Mouse (Mus musculus): Measurements from ENCODE around the gene Megf11. TPM values are rescaled to one million over a fixed set of nuclear protein-coding genes. Genes with fewer than 3 reads are reported as not detected.

The Megf11 gene
- total and polyA plus RNA-seq, 3 experiments = 0.08 to 0.93 TPM; not detected in 1

GRCm38 (mm10) chr9:64351191-64351590, 34.2 kb upstream of the Megf11 start:
- Histone ChIP-seq H3K4me1 (ENCODE audit: control insufficient read depth in 1 of 2, insufficient read depth in 2 of 2, low read length in 2 of 2) (no peaks in the 10 kb centered on the region), H3K36me3 (ENCODE audit: control insufficient read depth in 1 of 2, insufficient read depth in 2 of 2, low read length in 2 of 2) (no peaks in the 10 kb centered on the region), H3K9me3 (replicated peaks; ENCODE audit: insufficient read depth, low read length) (no peaks in the 10 kb centered on the region), H3K27me3 (ENCODE audit: control insufficient read depth in 1 of 2, insufficient read depth in 2 of 2, low read length in 2 of 2) (peaks cover 0 to 2% of the 10 kb centered on the region in 2 experiments; a peak in 2 of 4 replicates), H3K9ac (ENCODE audit: control insufficient read depth, low read depth, low read length, poor library complexity, severe bottlenecking) (no peak overlapping the region), H3K27ac (ENCODE audit: control insufficient read depth, low read depth, low read length) (no peak overlapping the region), H3K4me3 (ENCODE audit: control insufficient read depth in 1 of 2, insufficient read depth in 1 of 2, low read depth in 2 of 2, low read length in 2 of 2) (no peak overlapping the region), H3K79me2 (ENCODE audit: control insufficient read depth, insufficient read depth, low read length, poor library complexity) (no peaks in the 10 kb centered on the region)
- DNase-seq (ENCODE audit: low read depth, low spot score) = peak; percentile 64
- TF ChIP-seq BHLHE40 (IDR thresholded peaks at IDR 0.05; ENCODE audit: borderline replicate concordance, low read depth, low read length) (no peak), RAD21 (IDR thresholded peaks at IDR 0.05; ENCODE audit: low read depth, low read length) (peak; percentile 20), CTCF (IDR thresholded peaks at IDR 0.05 in 2 of 3, conservative IDR thresholded peaks at IDR 0.05 in 1 of 3; ENCODE audit: control insufficient read depth in 1 of 3, insufficient read depth in 1 of 3, low read depth in 2 of 3, low read length in 3 of 3, poor library complexity in 1 of 3, severe bottlenecking in 1 of 3) (peak; percentile 37 to 58 (median 42)), SMC3 (IDR thresholded peaks at IDR 0.05; ENCODE audit: low read depth, low read length) (peak; percentile 43), SIN3A (IDR thresholded peaks at IDR 0.05; ENCODE audit: low read length) (no peak), TAL1 (IDR thresholded peaks at IDR 0.05; ENCODE audit: low read length) (no peak), ZC3H11A (IDR thresholded peaks at IDR 0.05; ENCODE audit: low read depth, low read length) (peak; percentile 9; the same call in 1 of the 2 replicates), NELFE (IDR thresholded peaks at IDR 0.05; ENCODE audit: low read depth, low read length) (no peak)

- H3K36me3 ChIP-seq (ENCODE audit: control insufficient read depth in 1 of 2, insufficient read depth in 2 of 2, low read length in 2 of 2) = no peaks in the 10 kb centered on the region
- H3K4me3 ChIP-seq (ENCODE audit: control insufficient read depth in 1 of 2, insufficient read depth in 1 of 2, low read depth in 2 of 2, low read length in 2 of 2) = no peak overlapping the region
- no peaks in the 10 kb centered on the region for H3K9me3 ChIP-seq (replicated peaks; ENCODE audit: insufficient read depth, low read length)
- no peak for DNase-seq (ENCODE audit: low read depth, low spot score)
- peaks cover 0 to 6% of the 10 kb centered on the region in 2 experiments; a peak in 2 of 4 replicates for H3K27me3 ChIP-seq (ENCODE audit: control insufficient read depth in 1 of 2, insufficient read depth in 2 of 2, low read length in 2 of 2)
- no peak overlapping the region for H3K27ac ChIP-seq (ENCODE audit: control insufficient read depth, low read depth, low read length)
- H3K79me2 ChIP-seq (ENCODE audit: control insufficient read depth, insufficient read depth, low read length, poor library complexity) = no peaks in the 10 kb centered on the region
- TF ChIP-seq TAL1 (IDR thresholded peaks at IDR 0.05; ENCODE audit: low read length) = no peak
- no peaks in the 10 kb centered on the region for H3K4me1 ChIP-seq (ENCODE audit: control insufficient read depth in 1 of 2, insufficient read depth in 2 of 2, low read length in 2 of 2)
- no peak overlapping the region for H3K9ac ChIP-seq (ENCODE audit: control insufficient read depth, low read depth, low read length, poor library complexity, severe bottlenecking)
These were observed 29.8 kb upstream of the Megf11 start for GRCm38 (mm10) chr9:64355627-64356026.

DNA sequence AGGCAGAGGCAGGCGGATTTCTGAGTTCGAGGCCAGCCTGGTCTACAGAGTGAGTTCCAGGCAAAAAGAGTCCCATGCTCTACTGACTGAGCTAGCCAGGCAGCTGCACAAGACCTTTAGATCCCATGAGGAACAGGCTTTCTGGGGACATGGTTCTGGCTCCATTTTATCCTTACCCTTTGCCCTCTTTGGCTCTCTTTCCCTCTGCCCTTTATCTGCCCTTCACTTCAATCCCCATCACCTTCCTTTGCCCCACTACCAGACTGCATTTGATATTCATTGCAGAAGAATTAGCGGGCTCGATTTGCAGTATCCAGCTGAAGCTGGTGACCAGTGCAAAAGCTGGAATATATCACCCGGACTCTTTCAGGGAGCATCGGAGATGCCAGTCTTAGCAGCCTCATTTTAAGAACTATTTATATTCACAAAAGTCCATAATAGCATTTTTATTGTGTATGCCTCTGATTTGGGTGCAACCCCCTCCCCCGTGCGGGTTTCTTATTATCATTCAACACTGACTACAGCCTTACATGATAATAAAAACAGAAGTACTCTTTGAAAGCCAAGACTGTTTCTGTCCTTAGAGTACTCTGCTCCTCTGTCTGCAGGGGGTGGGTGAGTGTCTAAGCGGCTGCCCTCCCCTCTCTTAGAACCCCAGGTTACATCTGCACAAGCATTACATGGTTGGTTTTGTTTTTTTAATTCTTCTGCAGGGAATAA, 24.0 kb upstream of the Megf11 start:
- H3K27me3 ChIP-seq (ENCODE audit: control insufficient read depth in 1 of 2, insufficient read depth in 2 of 2, low read length in 2 of 2) = peaks cover 0 to 2% of the 10 kb centered on the region in 2 experiments; a peak in 1 of 4 replicates
- TF ChIP-seq EP300 (IDR thresholded peaks at IDR 0.05; ENCODE audit: low read depth in 1 of 2, low read length in 2 of 2) (peak; percentile 26 to 28; a peak in 2 of 4 replicates), NRF1 (IDR thresholded peaks at IDR 0.05; ENCODE audit: insufficient read depth, low read depth, low read length, poor library complexity, severe bottlenecking) (no peak), MEF2A (IDR thresholded peaks at IDR 0.05; ENCODE audit: extremely low read depth, insufficient replicate concordance, low read depth, low read length, poor library complexity, severe bottlenecking) (no peak), SIN3A (IDR thresholded peaks at IDR 0.05; ENCODE audit: low read length) (no peak), ETS1 (IDR thresholded peaks at IDR 0.05; ENCODE audit: low read depth, low read length) (no peak), MAFK (IDR thresholded peaks at IDR 0.05; ENCODE audit: borderline replicate concordance, low read depth, low read length) (no peak), RCOR1 (IDR thresholded peaks at IDR 0.05; ENCODE audit: low read depth, low read length) (peak; percentile 31; the same call in 1 of the 2 replicates), MAX (IDR thresholded peaks at IDR 0.05; ENCODE audit: low read length) (no peak)
- no peaks in the 10 kb centered on the region for H3K9me3 ChIP-seq (replicated peaks; ENCODE audit: insufficient read depth, low read length)
- no peak overlapping the region for H3K9ac ChIP-seq (ENCODE audit: control insufficient read depth, low read depth, low read length, poor library complexity, severe bottlenecking)
- H3K27ac ChIP-seq (ENCODE audit: control insufficient read depth, low read depth, low read length) = no peak overlapping the region
- DNase-seq (ENCODE audit: low read depth, low spot score) = peak; percentile 24
- no peaks in the 10 kb centered on the region for H3K79me2 ChIP-seq (ENCODE audit: control insufficient read depth, insufficient read depth, low read length, poor library complexity)
- no peak overlapping the region for H3K4me3 ChIP-seq (ENCODE audit: control insufficient read depth in 1 of 2, insufficient read depth in 1 of 2, low read depth in 2 of 2, low read length in 2 of 2)
- no peaks in the 10 kb centered on the region; a peak in 1 of 4 replicates for H3K36me3 ChIP-seq (ENCODE audit: control insufficient read depth in 1 of 2, insufficient read depth in 2 of 2, low read length in 2 of 2)
- H3K4me1 ChIP-seq (ENCODE audit: control insufficient read depth in 1 of 2, insufficient read depth in 2 of 2, low read length in 2 of 2) = peaks cover 0 to 3% of the 10 kb centered on the region in 2 experiments; a peak in 1 of 4 replicates
